Mouse (Mus musculus): Measurements from ENCODE around the gene Klf1.
A peak's percentile ranks its signal among the peaks of the same experiment; 100 is the strongest.

Klf1 gene

DNA sequence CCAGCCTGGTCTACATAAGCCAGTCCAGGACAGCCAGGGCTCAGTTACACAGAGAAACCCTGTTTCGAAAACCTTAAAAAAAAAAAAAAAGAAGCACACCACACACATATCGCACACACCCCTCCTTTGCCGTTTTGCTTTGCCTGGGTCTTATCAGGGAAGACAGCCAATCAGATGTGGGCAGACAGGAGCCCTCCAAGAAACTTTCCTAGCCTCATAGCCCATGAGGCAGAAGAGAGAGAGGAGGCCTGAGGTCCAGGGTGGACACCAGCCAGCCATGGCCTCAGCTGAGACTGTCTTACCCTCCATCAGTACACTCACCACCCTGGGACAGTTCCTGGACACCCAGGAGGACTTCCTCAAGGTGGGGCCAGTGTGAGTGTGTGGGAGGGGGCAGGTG is at the start of gene Klf1:
Klf1 (plus strand) TSS at position 177 of the 400 bp plus-strand sequence.
- no peak for DNase-seq (ENCODE audit: low spot score)

DNA sequence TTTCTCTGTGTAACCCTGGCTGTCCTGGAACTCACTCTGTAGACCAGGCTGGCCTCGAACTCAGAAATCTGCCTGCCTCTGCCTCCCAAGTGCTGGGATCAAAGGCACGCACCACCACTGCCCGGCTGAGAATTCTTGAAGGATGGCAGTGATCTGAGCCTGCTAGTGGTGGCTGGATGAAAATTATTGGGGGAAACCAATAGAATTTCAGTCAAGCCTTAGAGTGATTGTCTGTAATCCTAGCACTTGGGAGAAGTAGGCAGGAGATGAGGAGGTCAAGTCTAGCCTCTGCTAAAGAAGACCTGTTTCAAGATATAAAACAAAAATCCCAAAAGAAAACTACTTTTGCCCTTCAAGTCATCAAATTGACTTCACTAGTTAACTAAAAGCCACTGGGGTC is 45.3 kb upstream of the Klf1 start:
- DNase-seq (ENCODE audit: low spot score): no peak

DNA sequence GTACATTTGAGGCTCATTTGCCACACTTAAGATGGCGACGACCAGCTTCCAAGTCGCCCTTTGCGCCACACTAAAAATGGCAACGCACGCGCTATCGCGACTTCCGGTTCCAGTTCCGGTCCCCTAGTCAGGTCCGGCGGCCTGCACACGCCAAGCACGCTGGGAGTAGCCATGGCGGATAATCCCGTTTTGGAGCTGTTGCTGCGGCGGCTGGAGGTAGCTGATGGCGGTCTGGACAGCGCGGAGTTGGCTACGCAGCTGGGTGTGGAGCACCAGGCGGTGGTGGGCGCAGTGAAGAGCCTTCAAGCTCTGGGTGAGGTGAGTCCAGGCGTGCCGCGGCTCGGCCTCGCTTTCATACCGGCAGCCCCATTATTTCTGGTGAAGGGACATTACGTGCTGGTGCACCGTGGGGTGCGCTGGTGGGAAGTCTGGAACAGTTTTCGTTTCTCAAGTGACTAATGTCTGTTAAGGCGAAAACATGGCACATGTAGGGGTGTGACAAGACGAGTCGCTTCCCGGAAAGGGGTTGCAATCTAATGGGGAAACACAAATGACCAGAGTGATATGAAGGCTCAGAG is 44.8 kb upstream of the Klf1 start, which contains the start of gene Farsa:
Farsa (plus strand) TSS at position 126 of the 578 bp plus-strand sequence.
- peak; percentile 89 for DNase-seq (ENCODE audit: low spot score)

DNA sequence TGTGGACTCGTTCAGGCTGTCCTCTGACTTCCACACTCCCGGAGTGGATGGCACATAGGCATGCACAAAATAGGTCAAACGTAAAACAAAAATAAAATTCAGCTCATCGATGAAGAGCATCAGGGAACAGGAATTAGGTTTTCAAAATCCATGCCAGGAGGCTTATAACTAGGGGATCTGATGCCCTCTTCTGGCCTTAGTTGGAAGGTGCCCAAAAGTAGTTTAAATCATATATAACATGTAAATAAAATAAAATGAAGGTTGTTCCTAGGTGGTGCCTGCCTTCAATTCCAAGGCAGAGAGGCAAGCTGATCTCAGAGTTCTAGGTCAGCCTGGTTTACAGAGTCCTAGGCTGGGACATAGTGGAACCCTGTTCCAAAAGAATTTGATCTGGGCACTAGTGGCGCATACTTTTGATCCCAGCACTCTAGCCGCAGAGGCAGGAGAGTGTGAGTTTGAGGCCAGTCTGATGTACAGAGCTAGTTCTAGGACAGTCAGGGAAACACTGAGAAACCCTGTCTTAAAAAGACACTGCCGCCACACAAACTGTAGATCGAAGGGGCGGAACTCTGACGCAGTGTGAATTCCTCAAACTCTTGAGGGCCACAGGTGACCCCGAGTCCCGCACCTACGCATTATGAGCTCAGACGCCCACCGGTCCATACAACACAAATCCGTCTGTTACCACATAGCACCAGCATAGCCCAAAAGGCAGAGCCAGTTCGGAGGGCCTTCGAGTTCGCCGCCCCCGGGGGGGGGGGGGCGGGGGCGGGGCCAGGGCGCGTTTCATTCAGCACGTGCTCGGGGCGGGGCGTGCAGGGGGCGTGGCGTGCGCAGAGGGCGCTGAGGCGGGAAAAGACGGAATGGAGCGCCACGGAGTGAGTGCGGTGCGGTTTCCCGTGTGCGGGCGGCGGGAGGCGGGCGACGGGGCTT is 30.1 kb upstream of the Klf1 start, which contains the start of gene Syce2:
Syce2 (plus strand) TSS at position 736 of the 933 bp plus-strand sequence.
- peak; percentile 78 for DNase-seq (ENCODE audit: low spot score)

DNA sequence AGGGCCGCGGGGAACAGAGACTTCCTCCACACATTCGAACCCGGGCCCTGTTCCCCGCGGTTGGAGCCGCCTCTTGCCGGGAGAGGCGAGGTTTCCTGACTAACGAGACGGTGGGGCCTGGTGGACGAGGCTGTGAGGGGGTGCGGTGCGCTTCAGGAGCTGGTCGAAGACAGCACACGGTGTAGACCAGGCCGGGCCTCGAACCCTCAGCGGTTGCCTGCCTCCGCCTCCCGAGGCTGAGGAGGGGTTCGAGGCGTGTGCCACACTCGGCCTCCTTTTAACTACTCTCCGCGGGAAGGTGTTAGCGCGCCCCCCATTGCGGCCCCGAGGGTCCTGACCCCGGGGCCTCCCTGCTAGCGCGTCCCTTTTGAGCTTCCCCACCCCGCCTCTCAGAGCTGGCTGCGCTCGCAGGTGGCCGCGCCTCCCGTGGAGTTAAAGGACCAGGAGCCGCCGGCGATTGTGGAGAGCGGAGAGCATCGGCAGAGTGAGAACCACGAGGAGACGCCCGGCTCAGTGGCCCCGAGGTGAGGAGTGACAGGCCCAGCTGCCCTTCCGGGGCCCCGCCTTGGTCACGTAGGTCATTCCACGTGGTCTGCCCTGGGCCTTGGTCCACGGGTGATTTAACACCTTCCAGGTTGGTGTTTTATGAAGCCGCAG is 29.3 kb upstream of the Klf1 start:
- peak; percentile 44 for DNase-seq (ENCODE audit: low spot score)

DNA sequence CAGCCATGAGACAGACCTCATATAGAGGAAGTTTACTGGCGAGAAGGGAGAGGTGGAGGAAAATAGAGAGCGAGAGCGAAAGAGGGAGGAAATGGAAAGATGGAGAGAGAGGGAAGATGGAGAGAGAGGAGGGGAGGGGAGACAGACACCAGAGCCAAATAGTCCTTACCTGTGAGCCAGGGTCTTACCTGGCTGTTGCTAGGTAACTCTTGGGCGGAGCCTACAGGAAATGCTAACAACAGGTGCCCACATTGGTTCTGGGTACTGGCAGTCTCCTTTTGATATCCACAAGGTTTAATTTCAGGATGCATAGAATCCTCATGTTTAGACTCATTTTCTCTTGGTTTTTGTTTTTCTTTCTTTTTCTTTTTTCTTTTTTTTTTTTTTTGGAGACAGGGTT is 28.7 kb upstream of the Klf1 start:
- no peak for DNase-seq (ENCODE audit: low spot score)

DNA sequence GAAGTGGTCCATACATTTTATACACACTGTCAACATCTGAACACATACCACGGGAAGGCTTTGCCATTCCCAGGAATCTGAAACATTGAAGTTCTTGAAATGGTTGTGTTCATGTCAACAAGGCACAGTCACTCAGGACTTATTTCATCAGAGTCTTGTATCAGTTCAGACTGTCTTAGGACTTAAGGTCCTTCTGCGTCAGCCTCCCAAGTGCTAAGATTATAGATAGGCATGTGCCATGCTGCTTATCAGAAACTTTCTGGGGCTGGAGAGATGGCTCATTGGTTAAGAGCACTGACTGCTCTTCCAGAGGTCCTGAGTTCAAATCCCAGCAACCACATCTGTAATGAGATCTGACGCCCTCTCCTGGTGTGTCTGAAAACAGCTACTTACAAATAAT is 27.4 kb upstream of the Klf1 start:
- DNase-seq (ENCODE audit: low spot score): no peak

DNA sequence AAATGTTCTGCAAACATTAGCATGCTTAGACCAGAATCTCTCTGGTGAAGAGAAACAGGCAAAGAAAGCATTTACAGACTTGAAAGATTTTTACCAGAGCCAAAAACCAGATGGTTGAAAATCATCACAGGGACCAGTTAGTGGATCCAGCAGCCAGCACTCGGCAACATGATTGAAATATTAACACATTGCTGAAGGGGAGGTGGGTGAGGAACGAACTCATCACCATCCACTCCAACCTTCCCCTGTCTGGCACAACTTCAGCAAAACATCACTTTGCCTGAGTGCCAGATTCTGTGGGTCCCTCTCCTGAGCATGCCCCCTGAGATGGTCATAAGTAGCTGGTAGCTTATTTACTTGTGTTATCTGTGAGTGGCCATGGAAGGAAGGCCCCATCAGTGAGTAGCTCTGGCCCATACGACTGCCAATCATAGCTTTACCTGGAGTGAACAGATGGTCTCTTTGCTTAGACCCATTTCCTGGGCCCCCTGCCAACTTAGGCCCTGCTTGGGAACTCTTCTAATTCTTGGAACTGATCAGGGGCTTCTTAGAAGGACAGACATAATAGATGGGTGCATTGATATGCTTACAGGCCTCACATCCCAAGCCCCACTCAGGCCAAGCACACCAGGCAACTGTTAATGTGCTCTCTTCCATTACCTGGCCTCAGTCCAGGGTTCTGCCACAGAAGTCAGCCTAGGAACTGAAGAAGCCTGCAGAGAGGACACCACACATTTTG is 24.3 kb upstream of the Klf1 start:
- DNase-seq (ENCODE audit: low spot score): no peak

DNA sequence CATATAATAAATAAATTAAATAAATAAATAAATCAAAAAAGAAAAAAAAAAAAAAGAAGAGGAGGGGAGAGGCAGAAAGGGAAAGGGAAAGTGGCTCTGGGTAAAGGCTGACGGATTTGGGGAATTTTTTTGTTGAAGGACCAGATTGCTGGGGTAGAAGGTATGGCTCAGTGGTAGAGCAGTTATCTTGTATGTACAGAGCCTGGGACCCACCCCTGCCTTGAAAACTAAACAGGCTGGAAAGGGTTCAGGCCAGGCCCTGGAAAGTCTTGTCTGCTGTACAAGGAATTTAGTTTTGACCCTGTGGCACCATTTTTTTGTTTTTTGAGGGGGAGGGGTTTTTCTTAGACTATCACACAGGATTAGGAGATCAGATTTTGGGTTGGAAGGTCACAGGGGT is 22.8 kb upstream of the Klf1 start:
- no peak for DNase-seq (ENCODE audit: low spot score)

DNA sequence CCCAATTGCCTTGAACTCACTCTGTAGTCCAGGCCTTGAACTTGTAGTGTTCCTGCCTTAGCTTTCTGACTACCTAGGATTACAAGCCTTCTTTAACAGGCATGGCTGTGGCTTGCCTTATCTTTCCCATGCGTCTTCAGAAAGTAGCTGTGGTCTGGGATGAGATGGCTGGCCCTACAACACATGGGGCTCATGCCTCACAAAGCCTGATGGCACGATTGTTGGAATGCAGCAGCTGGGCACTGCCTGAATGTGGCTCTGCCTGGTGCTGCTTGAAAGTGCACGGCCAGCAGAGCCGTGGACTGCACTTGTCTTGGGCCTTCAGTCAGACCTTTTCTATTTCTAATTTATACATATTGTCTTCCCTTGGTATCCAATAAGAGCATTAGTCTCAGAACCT is 17.0 kb upstream of the Klf1 start:
- DNase-seq (ENCODE audit: low spot score): no peak

DNA sequence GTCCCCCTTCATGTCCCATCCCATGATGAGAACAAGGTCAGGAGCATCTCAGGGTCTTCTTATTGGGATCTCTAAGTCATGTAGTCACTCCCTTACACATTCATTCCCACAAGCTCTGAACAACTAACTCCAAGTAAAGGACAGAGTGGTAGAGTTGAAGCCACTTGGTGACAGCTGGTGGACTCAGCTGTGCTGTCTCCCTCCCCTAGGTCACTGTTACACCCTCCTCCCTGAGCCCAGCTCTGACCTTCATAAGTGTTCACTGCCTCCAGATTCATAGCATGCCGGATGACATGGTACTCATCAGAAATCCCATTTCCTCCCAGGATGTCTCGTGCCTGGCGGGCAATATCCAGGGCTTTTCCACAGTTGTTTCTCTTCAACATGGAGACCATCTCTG is 13.4 kb upstream of the Klf1 start:
- no peak for DNase-seq (ENCODE audit: low spot score)

DNA sequence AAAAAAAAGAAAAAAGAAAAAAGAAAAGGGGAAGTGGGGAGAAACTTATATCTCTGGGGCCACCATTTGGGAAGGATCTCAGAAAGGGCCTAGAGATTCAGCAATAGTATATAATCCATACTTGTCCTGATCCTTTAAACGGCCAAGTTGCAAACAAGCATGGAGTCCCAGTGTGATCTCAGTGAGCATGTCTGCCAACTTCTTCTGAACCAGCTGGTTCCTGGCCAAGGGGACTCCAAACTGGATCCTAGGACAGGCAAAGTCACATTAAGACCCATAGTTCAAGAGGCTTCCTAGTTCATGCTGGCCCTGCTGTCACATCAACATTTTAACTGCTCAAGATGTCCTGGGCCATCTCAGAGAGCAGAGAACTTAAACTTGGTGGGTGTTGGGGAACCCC is 12.6 kb upstream of the Klf1 start:
- no peak for DNase-seq (ENCODE audit: low spot score)

DNA sequence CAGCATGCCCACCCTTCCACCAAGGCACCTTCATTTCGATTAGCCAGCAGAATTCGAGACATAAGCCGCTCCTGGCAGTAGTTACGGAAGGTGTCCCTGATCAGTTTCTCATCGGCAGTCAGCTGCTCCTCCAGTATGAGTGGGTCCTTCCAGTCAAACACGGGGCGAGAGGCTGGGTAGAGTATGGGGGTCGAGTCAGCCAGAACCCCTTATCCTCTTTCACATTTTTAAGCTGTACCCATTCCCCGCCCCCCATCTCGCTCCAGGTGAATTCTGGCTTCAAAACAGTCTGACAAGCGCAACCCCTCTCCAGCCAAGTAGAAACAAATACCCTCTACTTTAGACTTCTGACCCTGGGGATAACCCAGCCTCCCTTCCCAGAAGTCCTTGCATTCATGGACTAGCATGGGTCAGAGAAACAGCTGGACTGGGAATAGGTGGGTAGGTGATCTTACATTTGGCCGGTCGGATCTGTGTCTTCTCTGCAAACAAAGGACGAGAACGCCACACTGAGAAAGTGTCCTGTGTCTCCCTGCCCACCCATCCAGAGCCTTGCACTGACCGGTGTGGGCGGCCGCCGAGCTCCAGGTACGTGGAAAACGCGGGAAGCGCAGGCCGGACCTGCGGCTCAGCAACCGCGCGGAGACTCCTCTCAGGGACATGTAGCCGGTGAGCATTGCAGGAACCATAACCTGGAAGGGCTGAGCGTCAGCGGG is 8.6 kb upstream of the Klf1 start:
- no peak for DNase-seq (ENCODE audit: low spot score)

DNA sequence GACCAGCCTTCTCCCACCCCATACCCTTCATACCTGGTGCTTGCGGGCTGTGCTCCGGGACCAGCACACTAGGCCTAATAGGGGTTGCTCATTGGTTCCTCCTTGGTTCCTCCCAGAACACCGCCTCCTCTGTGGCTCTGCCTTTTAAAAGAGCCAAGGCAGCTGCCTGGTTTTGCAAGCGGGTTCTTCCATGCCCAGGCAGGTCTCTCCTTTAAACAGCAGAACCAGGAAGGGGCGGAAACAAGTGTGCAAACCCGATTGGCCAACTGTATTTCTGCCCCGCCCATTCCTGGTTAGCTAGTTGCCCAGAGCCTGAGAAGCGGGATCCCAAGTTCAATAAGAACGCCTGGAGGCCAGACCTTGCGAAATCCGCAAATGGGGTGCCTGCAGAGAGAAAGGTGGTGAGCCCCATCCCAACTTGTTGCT is 8.0 kb upstream of the Klf1 start, which contains the start of gene Gcdh:
Gcdh (minus strand) TSS at position 213 of the 426 bp plus-strand sequence.
- peak; percentile 86 for DNase-seq (ENCODE audit: low spot score)

DNA sequence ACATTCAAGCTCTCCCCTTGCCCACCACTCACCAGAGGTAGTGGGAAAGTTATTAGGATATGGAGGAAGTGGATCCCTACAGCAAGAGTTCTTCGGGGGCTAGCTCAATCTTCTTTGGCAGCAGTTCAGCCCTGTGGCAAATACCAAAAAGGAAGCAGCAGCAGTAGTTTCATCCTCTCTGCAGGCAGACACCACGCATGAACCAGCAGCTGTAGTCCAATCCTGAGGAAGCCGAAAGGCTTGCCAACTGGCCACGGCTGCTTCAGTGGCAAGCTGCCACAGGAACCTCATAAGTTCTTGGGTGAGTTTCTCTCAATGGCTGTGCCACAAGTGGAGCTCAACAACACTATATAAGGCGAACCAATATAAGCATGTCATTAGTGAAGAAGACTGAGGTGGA is 5.8 kb upstream of the Klf1 start:
- no peak for DNase-seq (ENCODE audit: low spot score)

DNA sequence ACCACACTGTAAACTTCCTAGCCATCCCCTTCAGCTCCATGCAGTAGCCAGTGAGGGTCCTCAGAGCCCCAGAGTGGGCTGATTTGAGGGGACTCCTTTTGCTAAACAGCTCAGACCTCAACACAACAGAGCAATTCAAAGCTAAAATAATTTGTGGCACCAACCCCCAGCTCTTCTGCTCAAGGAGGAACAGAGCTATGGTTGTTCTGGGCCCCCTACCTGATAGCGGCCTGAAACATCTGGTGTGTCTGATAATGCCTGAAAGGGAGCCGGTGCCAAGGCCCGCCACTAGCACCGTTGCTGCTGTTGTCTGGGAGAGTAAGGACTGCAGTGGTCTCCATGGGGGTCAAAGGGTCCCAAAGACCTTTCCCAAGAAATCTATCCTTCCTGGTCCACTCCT is 657 bp upstream of the Klf1 start:
- DNase-seq (ENCODE audit: low spot score): no peak

DNA sequence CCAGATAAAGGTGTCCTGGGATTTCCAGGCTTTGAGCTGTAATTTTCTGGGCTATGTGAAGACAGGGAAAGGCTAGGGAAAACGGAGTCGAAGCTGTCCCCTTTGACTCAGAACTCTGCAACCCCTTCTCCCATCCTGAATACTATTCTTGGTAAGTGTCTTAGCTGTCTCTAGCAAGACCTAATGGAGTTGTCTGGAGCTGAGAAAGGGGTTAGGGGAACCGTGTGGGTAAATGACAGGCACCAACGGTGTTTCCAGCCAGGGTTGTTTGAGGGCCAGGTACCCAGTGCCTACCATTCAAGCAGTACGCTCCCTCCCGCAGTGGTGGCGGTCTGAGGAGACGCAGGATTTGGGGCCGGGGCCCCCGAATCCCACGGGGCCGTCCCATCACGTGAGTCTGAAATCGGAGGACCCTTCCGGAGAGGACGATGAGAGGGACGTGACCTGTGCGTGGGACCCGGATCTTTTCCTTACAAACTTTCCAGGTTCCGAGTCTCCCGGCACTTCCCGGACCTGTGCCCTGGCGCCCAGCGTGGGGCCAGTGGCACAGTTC is 715 bp downstream of the Klf1 start:
- DNase-seq (ENCODE audit: low spot score): no peak

DNA sequence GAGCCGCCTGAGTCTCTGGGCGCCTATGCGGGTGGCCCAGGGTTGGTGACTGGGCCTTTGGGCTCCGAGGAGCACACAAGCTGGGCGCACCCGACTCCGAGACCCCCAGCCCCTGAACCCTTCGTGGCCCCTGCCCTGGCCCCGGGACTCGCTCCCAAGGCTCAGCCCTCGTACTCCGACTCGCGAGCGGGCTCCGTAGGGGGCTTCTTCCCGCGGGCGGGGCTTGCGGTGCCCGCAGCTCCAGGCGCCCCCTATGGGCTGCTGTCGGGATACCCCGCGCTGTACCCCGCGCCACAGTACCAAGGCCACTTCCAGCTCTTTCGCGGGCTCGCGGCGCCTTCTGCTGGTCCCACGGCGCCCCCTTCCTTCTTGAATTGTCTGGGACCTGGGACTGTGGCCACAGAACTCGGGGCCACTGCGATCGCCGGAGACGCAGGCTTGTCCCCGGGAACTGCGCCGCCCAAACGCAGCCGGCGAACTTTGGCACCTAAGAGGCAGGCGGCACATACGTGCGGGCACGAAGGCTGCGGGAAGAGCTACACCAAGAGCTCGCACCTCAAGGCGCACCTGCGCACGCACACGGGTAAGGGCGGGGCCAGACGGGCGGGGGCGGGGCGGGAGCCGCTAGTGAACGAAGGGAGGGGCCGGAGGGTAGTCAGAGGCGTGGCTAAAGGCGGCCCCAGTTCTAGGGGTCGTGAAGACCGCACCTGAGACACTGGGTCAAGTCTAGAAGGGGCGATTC is 1.4 kb downstream of the Klf1 start:
- DNase-seq (ENCODE audit: low spot score): peak; percentile 94

DNA sequence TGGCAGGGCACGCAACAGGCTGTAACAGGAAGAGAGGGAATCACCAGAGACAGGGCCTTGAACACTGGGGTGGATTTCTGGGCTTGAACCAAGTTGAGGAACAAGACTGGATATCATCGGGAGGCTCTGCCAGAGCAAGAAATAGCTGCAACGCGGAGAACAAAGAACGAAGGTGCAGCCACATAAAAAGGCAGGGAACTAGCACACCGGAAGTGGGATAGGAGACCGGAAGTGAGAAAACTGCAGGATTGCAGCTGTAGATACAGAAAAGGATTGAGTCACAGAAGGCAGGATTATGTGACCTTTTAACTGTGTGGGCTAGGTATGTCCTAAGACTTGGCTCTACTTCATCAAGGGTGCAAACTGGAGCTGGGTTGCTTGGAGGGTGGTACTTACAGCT is 2.6 kb downstream of the Klf1 start:
- no peak for DNase-seq (ENCODE audit: low spot score)

DNA sequence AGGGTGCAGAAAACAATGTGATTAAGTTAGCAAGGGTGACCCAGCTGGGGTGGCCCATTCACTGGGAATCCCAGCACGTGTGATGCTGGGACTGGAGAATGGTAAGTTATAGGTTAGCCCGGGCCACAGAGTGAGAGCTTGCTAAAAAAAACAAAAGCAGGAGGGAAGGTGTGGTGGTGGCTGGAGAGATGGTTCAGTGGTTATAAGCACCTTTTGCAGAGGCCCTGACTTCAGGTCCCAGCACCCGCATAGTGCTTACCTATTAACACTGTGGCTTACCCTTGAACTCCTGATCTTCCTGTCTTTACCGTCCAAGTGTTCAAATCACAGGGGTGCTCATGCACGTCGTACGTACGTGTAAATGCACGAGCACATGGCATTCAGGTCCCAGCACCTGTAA is 5.3 kb downstream of the Klf1 start:
- DNase-seq (ENCODE audit: low spot score): no peak
